Mouse (Mus musculus) urinary bladder, postnatal 36 days (tissue): ENCODE results near the gene Ctsm.
"Not testable (repeated sequence)": the region's sequence is repeated elsewhere in the genome, so short reads cannot be mapped to it uniquely, and the experiment has no call there.

Experiments used
- DNase-seq, 2 experiments: peaks; one replicate each; pipeline ENCODE4 v3.0.0; 2022; ENCODE audit warnings: low spot score in 2 of 2, mixed read lengths in 1 of 2

Ctsm gene

DNA sequence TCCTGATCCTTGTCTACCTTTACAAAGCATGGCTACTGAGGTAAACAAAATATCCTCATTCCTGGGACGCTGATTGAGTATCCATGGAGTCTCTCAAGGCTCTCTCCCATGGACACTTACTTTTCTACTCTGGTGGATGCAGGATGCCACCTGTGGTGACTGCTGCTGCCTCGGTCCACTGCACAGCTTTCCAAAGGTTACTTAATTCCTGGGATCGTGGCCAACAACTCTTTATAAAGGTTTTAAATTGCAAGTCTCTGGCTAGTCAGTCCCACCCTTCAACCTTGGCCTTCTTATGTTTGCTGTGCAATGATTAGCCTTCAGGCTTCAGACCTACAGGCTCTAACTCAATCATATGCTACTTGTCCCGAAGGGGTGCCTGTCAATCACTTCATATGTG, at the start of gene Ctsm:
Ctsm (minus strand) TSS at position 209 of the 400 bp plus-strand sequence.
- DNase-seq = no peak

DNA sequence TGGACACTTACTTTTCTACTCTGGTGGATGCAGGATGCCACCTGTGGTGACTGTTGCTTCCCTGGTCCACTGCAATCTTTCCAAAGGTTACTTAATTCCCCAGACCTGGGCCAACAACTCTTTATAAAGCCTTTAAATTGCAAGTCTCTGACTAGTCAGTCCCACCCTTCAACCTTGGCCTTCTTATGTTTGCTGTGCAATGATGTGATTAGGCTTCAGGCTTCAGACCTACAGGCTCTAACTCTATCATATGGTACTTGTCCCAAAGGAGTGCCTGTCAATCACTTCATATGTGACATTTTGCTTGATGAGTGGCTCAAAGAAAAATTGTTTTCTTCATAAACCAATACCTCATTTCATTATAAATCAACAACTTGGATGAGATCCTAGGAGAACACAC, 28.4 kb upstream of the Ctsm start, which contains the start of gene Cts3:
Cts3 (minus strand) TSS at position 101 of the 400 bp plus-strand sequence.
- DNase-seq = no peak

DNA sequence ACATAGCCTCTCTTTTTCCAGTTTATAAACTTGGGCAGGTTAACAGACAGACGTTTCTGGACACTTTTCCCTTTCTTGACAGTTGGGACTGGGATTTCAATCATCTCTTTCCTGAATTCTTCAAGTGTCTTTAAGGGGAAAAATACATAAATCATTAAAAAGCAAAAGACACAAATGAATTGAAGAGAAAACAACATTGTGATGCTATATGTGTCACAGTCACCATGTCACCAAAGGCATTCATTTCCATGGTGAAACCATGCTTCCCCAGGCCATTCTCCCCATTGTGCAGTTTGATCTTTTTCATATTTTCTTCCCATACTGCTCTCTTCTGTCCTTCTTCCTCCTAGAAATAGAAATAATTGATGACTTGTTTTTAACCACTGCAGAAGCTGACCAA, 26.4 kb upstream of the Ctsm start, which contains the start of gene Gm49352:
Gm49352 (minus strand) TSS at position 101 of the 400 bp plus-strand sequence.
- DNase-seq = not testable (repeated sequence)
